In the genomic region with DNA sequence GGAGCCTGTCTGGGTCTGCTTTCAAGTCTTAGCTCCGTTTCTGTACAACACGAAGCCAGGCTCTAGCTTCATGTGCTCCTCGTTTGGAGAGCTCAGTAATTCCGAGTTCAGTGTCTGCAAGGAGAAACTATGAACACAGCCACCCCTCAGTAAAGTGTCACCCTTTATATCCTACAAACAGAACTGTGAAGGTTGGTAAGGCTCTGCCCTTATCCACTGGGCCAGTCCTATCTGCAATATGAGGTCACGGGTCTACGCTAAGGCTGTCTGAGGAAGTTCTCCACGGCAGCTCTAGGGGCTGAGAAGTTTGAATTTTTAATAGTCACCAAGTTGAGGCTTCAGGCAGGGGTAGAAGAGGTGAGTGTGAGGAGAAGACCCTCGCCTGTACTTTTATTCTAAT, we compare ENCODE assay signal across 30 mouse cellular contexts. TPM values are rescaled to one million over a fixed set of nuclear protein-coding genes. Genes with fewer than 3 reads are reported as not detected.
DNase-seq lines count a peak whose midpoint lies in the region; ATAC-seq and TF ChIP-seq lines count a peak whose summit lies in the region.
"Had no signal": no experiment of that assay in that cellular context is flagged by ENCODE, and none has a peak within 500 bp of the region (broad histone marks: within the 10 kb centered on the region; RNA-seq: fewer than 3 reads in every experiment).

No protein-coding gene starts in this region.

- no peak for TF ChIP-seq POLR2A in MEL (IDR thresholded peaks at IDR 0.05; ENCODE audit: control insufficient read depth in 1 of 2, insufficient read depth in 1 of 2, low read depth in 1 of 2, low read length in 2 of 2, poor library complexity in 1 of 2)

- TF ChIP-seq EP300 in MEL (IDR thresholded peaks at IDR 0.05; ENCODE audit: low read depth in 1 of 2, low read length in 2 of 2), result peak; percentile 35 to 41; a peak in 2 of 4 replicates

- DNase-seq in liver, result no peak
- peak; percentile 80 for DNase-seq in MEL (ENCODE audit: low read depth, low spot score)
- DNase-seq in layer of hippocampus, adult 18-20 months (ENCODE audit: low spot score in 2 of 2), result no peak
- DNase-seq: adrenal gland, postnatal 14 days; B cell, adult 2 months; cerebellum, adult 11 months; cerebellum, adult 9-11 months; gastrocnemius, postnatal 36 days; heart, postnatal 4 days; kidney, adult 8-10 months; kidney, postnatal 10 days; midbrain, embryonic 14.5 days; right cerebral cortex, adult 18-20 months had no signal

- H3K27me3 ChIP-seq in liver, embryonic 15.5 days, result no peaks in the 10 kb centered on the region
- H3K27me3 ChIP-seq in MEL (ENCODE audit: control insufficient read depth in 1 of 2, insufficient read depth in 2 of 2, low read length in 2 of 2), result no peaks in the 10 kb centered on the region
- no peaks in the 10 kb centered on the region for H3K27me3 ChIP-seq in hindbrain, embryonic 12.5 days
- H3K27me3 ChIP-seq: forebrain, embryonic 12.5 days; heart, embryonic 15.5 days; hindbrain, embryonic 15.5 days; intestine, embryonic 15.5 days; lung, embryonic 15.5 days; neural tube, embryonic 13.5 days had no signal

- 36% methylated on average over 8 of the region's 8 CpGs for WGBS in liver, embryonic 15.5 days (ENCODE audit: insufficient replicate concordance)
- 81% methylated on average over 8 of the region's 8 CpGs for WGBS in hindbrain, embryonic 12.5 days

- no peaks in the 10 kb centered on the region for H3K79me2 ChIP-seq in MEL (ENCODE audit: control insufficient read depth, insufficient read depth, low read length, poor library complexity)

- no peak for ATAC-seq in liver, embryonic 15.5 days (ENCODE audit: insufficient read depth)
- ATAC-seq in granulocyte monocyte progenitor cell, adult 5-6 weeks (replicated peaks; ENCODE audit: poor library complexity, severe bottlenecking), result peak; percentile 31
- peak; percentile 71 for ATAC-seq in megakaryocyte-erythroid progenitor cell, adult 5-6 weeks (replicated peaks; ENCODE audit: low FRiP score, low TSS enrichment, poor library complexity, severe bottlenecking)
- no peak for ATAC-seq in erythroid progenitor cell, adult 5-6 weeks (replicated peaks; ENCODE audit: low FRiP score, poor library complexity, severe bottlenecking)
- no peak for ATAC-seq in hindbrain, embryonic 12.5 days (ENCODE audit: low FRiP score)
- ATAC-seq: intestine, embryonic 15.5 days had no signal

- no peak overlapping the region for H3K4me3 ChIP-seq in liver, embryonic 15.5 days (replicated peaks)
- no peak overlapping the region for H3K4me3 ChIP-seq in MEL (ENCODE audit: control insufficient read depth in 1 of 2, insufficient read depth in 1 of 2, low read depth in 2 of 2, low read length in 2 of 2)
- no peak overlapping the region for H3K4me3 ChIP-seq in hindbrain, embryonic 12.5 days
- H3K4me3 ChIP-seq: forebrain, embryonic 12.5 days; heart, embryonic 15.5 days; hindbrain, embryonic 15.5 days; intestine, embryonic 15.5 days; layer of hippocampus, adult 2 months; limb, embryonic 10.5 days; lung, embryonic 15.5 days; neural tube, embryonic 13.5 days had no signal

- no peaks in the 10 kb centered on the region for H3K36me3 ChIP-seq in liver, embryonic 15.5 days (replicated peaks)
- H3K36me3 ChIP-seq in MEL (ENCODE audit: control insufficient read depth in 1 of 2, insufficient read depth in 2 of 2, low read length in 2 of 2), result peaks cover 0 to 26% of the 10 kb centered on the region in 2 experiments; a peak in 2 of 4 replicates
- H3K36me3 ChIP-seq in hindbrain, embryonic 12.5 days, result no peaks in the 10 kb centered on the region
- H3K36me3 ChIP-seq: forebrain, embryonic 12.5 days; heart, embryonic 15.5 days; hindbrain, embryonic 15.5 days; intestine, embryonic 15.5 days; limb, embryonic 10.5 days; lung, embryonic 15.5 days; neural tube, embryonic 13.5 days had no signal

- no peaks in the 10 kb centered on the region for H3K9me3 ChIP-seq in liver, embryonic 15.5 days (replicated peaks)
- H3K9me3 ChIP-seq in MEL (replicated peaks; ENCODE audit: insufficient read depth, low read length), result no peaks in the 10 kb centered on the region
- no peaks in the 10 kb centered on the region for H3K9me3 ChIP-seq in hindbrain, embryonic 12.5 days (replicated peaks)
- H3K9me3 ChIP-seq: forebrain, embryonic 12.5 days; heart, embryonic 15.5 days; hindbrain, embryonic 15.5 days; intestine, embryonic 15.5 days; limb, embryonic 10.5 days; lung, embryonic 15.5 days; neural tube, embryonic 13.5 days had no signal

- TF ChIP-seq RAD21 in MEL (IDR thresholded peaks at IDR 0.05; ENCODE audit: low read depth, low read length), result no peak

- H3K4me2 ChIP-seq in liver, embryonic 15.5 days, result no peak overlapping the region
- no peak overlapping the region for H3K4me2 ChIP-seq in hindbrain, embryonic 12.5 days (replicated peaks)
- H3K4me2 ChIP-seq: forebrain, embryonic 12.5 days; heart, embryonic 15.5 days; hindbrain, embryonic 15.5 days; intestine, embryonic 15.5 days; lung, embryonic 15.5 days; neural tube, embryonic 13.5 days had no signal

- H3K4me1 ChIP-seq in liver, embryonic 15.5 days (replicated peaks), result peaks cover 15% of the 10 kb centered on the region
- peaks cover 15 to 35% of the 10 kb centered on the region in 2 experiments for H3K4me1 ChIP-seq in MEL (ENCODE audit: control insufficient read depth in 1 of 2, insufficient read depth in 2 of 2, low read length in 2 of 2)
- peaks cover 6% of the 10 kb centered on the region for H3K4me1 ChIP-seq in hindbrain, embryonic 12.5 days
- H3K4me1 ChIP-seq: forebrain, embryonic 12.5 days had no signal

- H3K9ac ChIP-seq in liver, embryonic 15.5 days, result no peak overlapping the region
- peak overlapping the region; percentile 32; the same call in 1 of the 2 replicates for H3K9ac ChIP-seq in MEL (ENCODE audit: control insufficient read depth, low read depth, low read length, poor library complexity, severe bottlenecking)
- no peak overlapping the region for H3K9ac ChIP-seq in hindbrain, embryonic 12.5 days
- H3K9ac ChIP-seq: forebrain, embryonic 12.5 days; heart, embryonic 15.5 days; hindbrain, embryonic 15.5 days; intestine, embryonic 15.5 days; lung, embryonic 15.5 days; neural tube, embryonic 13.5 days had no signal

- no peak for TF ChIP-seq CTCF in MEL (IDR thresholded peaks at IDR 0.05 in 2 of 3, conservative IDR thresholded peaks at IDR 0.05 in 1 of 3; ENCODE audit: control insufficient read depth in 1 of 3, insufficient read depth in 1 of 3, low read depth in 2 of 3, low read length in 3 of 3, poor library complexity in 1 of 3, severe bottlenecking in 1 of 3)

- H3K27ac ChIP-seq in liver, embryonic 15.5 days (replicated peaks), result 0 out of 2 replicates have a peak overlapping the region, but pooled peaks have one; percentile 21
- peak overlapping the region; percentile 50; the same call in 1 of the 2 replicates for H3K27ac ChIP-seq in MEL (ENCODE audit: control insufficient read depth, low read depth, low read length)
- H3K27ac ChIP-seq in hindbrain, embryonic 12.5 days, result no peak overlapping the region
- H3K27ac ChIP-seq: forebrain, embryonic 12.5 days; heart, embryonic 15.5 days; hindbrain, embryonic 15.5 days; intestine, embryonic 15.5 days; layer of hippocampus, adult 2 months; limb, embryonic 10.5 days; lung, embryonic 15.5 days; macrophage; neural tube, embryonic 13.5 days had no signal

RNA-seq across cellular contexts. Expression of gene Rab27a, which starts 27.8 kb away (rescaled TPM):
- 6.6 and 7.5 TPM in 2 replicates for polyA plus RNA-seq in liver, embryonic 15.5 days (2015; fragmentation: Nextera tagmentation; extraction: Ambion mirVana)
- 8.6 and 8.8 TPM in 2 replicates for total RNA-seq in MEL (2012; rRNA removed)
- 10 to 100 TPM in 1 of 2 experiments, not detected in 1; 11.2 TPM for polyA plus RNA-seq in MEL (2012; ENCODE audit: insufficient read depth in 1 of 2, insufficient read length in 2 of 2, low read depth in 1 of 2, low replicate concordance in 2 of 2, missing spikeins in 1 of 2)
- 92.8 and 93.0 TPM in 2 replicates for total RNA-seq in granulocyte monocyte progenitor cell, adult 5-6 weeks (2014; fragmentation: Nextera tagmentation)
- total RNA-seq in granulocyte monocyte progenitor cell, adult 5-6 weeks (2017), result 171 and 187 TPM in 2 replicates
- total RNA-seq in megakaryocyte-erythroid progenitor cell, adult 5-6 weeks (2014; fragmentation: Nextera tagmentation), result 7.6 and 11.3 TPM in 2 replicates
- total RNA-seq in megakaryocyte-erythroid progenitor cell, adult 5-6 weeks (2017), result 9.8 and 17.4 TPM in 2 replicates
- total RNA-seq in layer of hippocampus, adult 18-20 months (2021), result 10 to 100 TPM; 12.2 to 15.4 TPM
- 10.5 and 12.3 TPM in 2 replicates for total RNA-seq in erythroid progenitor cell, adult 5-6 weeks (2015; ENCODE audit: low replicate concordance)
- 12.2 and 13.2 TPM in 2 replicates for total RNA-seq in erythroid progenitor cell, adult 5-6 weeks (2017; ENCODE audit: low replicate concordance)
- 2.9 and 4.3 TPM in 2 replicates for polyA plus RNA-seq in hindbrain, embryonic 12.5 days (2016; fragmentation: Nextera tagmentation; extraction: Ambion mirVana)

RNA-seq across cellular contexts. Expression of gene Khdc3, which starts 29.2 kb away (rescaled TPM):
- 0.05 TPM in 1 of 2 replicates, not detected in the other for polyA plus RNA-seq in liver, embryonic 15.5 days (2015; fragmentation: Nextera tagmentation; extraction: Ambion mirVana)
- total RNA-seq in MEL (2012; rRNA removed), result not detected in 2 replicates
- polyA plus RNA-seq in MEL (2012; ENCODE audit: insufficient read depth in 1 of 2, insufficient read length in 2 of 2, low read depth in 1 of 2, low replicate concordance in 2 of 2, missing spikeins in 1 of 2), result not detected
- 1.6 and 7.0 TPM in 2 replicates for total RNA-seq in granulocyte monocyte progenitor cell, adult 5-6 weeks (2014; fragmentation: Nextera tagmentation)
- total RNA-seq in granulocyte monocyte progenitor cell, adult 5-6 weeks (2017), result 1.8 TPM in 1 of 2 replicates, not detected in the other
- total RNA-seq in megakaryocyte-erythroid progenitor cell, adult 5-6 weeks (2014; fragmentation: Nextera tagmentation), result not detected in 2 replicates
- not detected in 2 replicates for total RNA-seq in megakaryocyte-erythroid progenitor cell, adult 5-6 weeks (2017)
- total RNA-seq in layer of hippocampus, adult 18-20 months (2021), result 1 to 10 TPM; 4.0 to 4.3 TPM
- total RNA-seq in erythroid progenitor cell, adult 5-6 weeks (2015; ENCODE audit: low replicate concordance), result not detected in 2 replicates
- not detected in 2 replicates for total RNA-seq in erythroid progenitor cell, adult 5-6 weeks (2017; ENCODE audit: low replicate concordance)
- 0.17 TPM in 1 of 2 replicates, not detected in the other for polyA plus RNA-seq in hindbrain, embryonic 12.5 days (2016; fragmentation: Nextera tagmentation; extraction: Ambion mirVana)
- total RNA-seq: gastrocnemius, postnatal 36 days; heart, adult 8-10 months; heart, postnatal 4 days; liver, adult 2 months had no signal
- polyA plus RNA-seq: embryonic facial prominence, embryonic 11.5 days; forebrain, embryonic 12.5 days; heart, embryonic 15.5 days; intestine, embryonic 15.5 days; limb, embryonic 10.5 days; liver, adult 2 months; lung, embryonic 15.5 days; macrophage; neural tube, embryonic 13.5 days had no signal

RNA-seq across cellular contexts. Expression of gene Gm20509, which starts 29.8 kb away (rescaled TPM):
- polyA plus RNA-seq in liver, embryonic 15.5 days (2015; fragmentation: Nextera tagmentation; extraction: Ambion mirVana), result not detected in 2 replicates
- not detected in 2 replicates for total RNA-seq in MEL (2012; rRNA removed)
- not detected for polyA plus RNA-seq in MEL (2012; ENCODE audit: insufficient read depth in 1 of 2, insufficient read length in 2 of 2, low read depth in 1 of 2, low replicate concordance in 2 of 2, missing spikeins in 1 of 2)
- total RNA-seq in granulocyte monocyte progenitor cell, adult 5-6 weeks (2014; fragmentation: Nextera tagmentation), result not detected in 2 replicates
- not detected in 2 replicates for total RNA-seq in granulocyte monocyte progenitor cell, adult 5-6 weeks (2017)
- total RNA-seq in megakaryocyte-erythroid progenitor cell, adult 5-6 weeks (2014; fragmentation: Nextera tagmentation), result not detected in 2 replicates
- total RNA-seq in megakaryocyte-erythroid progenitor cell, adult 5-6 weeks (2017), result not detected in 2 replicates
- total RNA-seq in layer of hippocampus, adult 18-20 months (2021), result 1 to 10 TPM; 1.0 to 1.1 TPM
- total RNA-seq in erythroid progenitor cell, adult 5-6 weeks (2015; ENCODE audit: low replicate concordance), result not detected in 2 replicates
- total RNA-seq in erythroid progenitor cell, adult 5-6 weeks (2017; ENCODE audit: low replicate concordance), result not detected in 2 replicates
- polyA plus RNA-seq in hindbrain, embryonic 12.5 days (2016; fragmentation: Nextera tagmentation; extraction: Ambion mirVana), result 0.27 TPM in 1 of 2 replicates, not detected in the other
- total RNA-seq: adrenal gland, postnatal 14 days; gastrocnemius, postnatal 36 days; heart, adult 8-10 months; heart, postnatal 4 days; liver, adult 2 months had no signal
- polyA plus RNA-seq: forebrain, embryonic 12.5 days; heart, embryonic 15.5 days; hindbrain, embryonic 15.5 days; limb, embryonic 10.5 days; liver, adult 2 months; lung, embryonic 15.5 days; macrophage; midbrain, embryonic 14.5 days; neural tube, embryonic 13.5 days had no signal

RNA-seq across cellular contexts. Expression of gene Pigb, which starts 32.2 kb away (rescaled TPM):
- 4.3 and 4.6 TPM in 2 replicates for polyA plus RNA-seq in liver, embryonic 15.5 days (2015; fragmentation: Nextera tagmentation; extraction: Ambion mirVana)
- 3.5 and 3.7 TPM in 2 replicates for total RNA-seq in MEL (2012; rRNA removed)
- 10 to 100 TPM in 1 of 2 experiments, not detected in 1; 12.0 TPM for polyA plus RNA-seq in MEL (2012; ENCODE audit: insufficient read depth in 1 of 2, insufficient read length in 2 of 2, low read depth in 1 of 2, low replicate concordance in 2 of 2, missing spikeins in 1 of 2)
- total RNA-seq in granulocyte monocyte progenitor cell, adult 5-6 weeks (2014; fragmentation: Nextera tagmentation), result 32.5 and 38.2 TPM in 2 replicates
- total RNA-seq in granulocyte monocyte progenitor cell, adult 5-6 weeks (2017), result 7.3 and 9.1 TPM in 2 replicates
- total RNA-seq in megakaryocyte-erythroid progenitor cell, adult 5-6 weeks (2014; fragmentation: Nextera tagmentation), result 22.7 and 28.2 TPM in 2 replicates
- 5.2 and 8.2 TPM in 2 replicates for total RNA-seq in megakaryocyte-erythroid progenitor cell, adult 5-6 weeks (2017)
- 10 to 100 TPM; 12.7 TPM for total RNA-seq in layer of hippocampus, adult 18-20 months (2021)
- 6.8 and 14.7 TPM in 2 replicates for total RNA-seq in erythroid progenitor cell, adult 5-6 weeks (2015; ENCODE audit: low replicate concordance)
- total RNA-seq in erythroid progenitor cell, adult 5-6 weeks (2017; ENCODE audit: low replicate concordance), result 0.83 and 1.0 TPM in 2 replicates
- polyA plus RNA-seq in hindbrain, embryonic 12.5 days (2016; fragmentation: Nextera tagmentation; extraction: Ambion mirVana), result 14.0 and 15.1 TPM in 2 replicates

RNA-seq across cellular contexts. Expression of gene Rsl24d1, which starts 40.8 kb away (rescaled TPM):
- 40.0 and 41.0 TPM in 2 replicates for polyA plus RNA-seq in liver, embryonic 15.5 days (2015; fragmentation: Nextera tagmentation; extraction: Ambion mirVana)
- 203 and 234 TPM in 2 replicates for total RNA-seq in MEL (2012; rRNA removed)
- 100 to 1,000 TPM in 1 of 2 experiments, not detected in 1; 195 TPM for polyA plus RNA-seq in MEL (2012; ENCODE audit: insufficient read depth in 1 of 2, insufficient read length in 2 of 2, low read depth in 1 of 2, low replicate concordance in 2 of 2, missing spikeins in 1 of 2)
- total RNA-seq in granulocyte monocyte progenitor cell, adult 5-6 weeks (2014; fragmentation: Nextera tagmentation), result 87.9 and 106 TPM in 2 replicates
- total RNA-seq in granulocyte monocyte progenitor cell, adult 5-6 weeks (2017), result 172 and 197 TPM in 2 replicates
- 103 and 110 TPM in 2 replicates for total RNA-seq in megakaryocyte-erythroid progenitor cell, adult 5-6 weeks (2014; fragmentation: Nextera tagmentation)
- total RNA-seq in megakaryocyte-erythroid progenitor cell, adult 5-6 weeks (2017), result 193 and 210 TPM in 2 replicates
- 10 to 100 TPM; 61.8 to 63.9 TPM for total RNA-seq in layer of hippocampus, adult 18-20 months (2021)
- total RNA-seq in erythroid progenitor cell, adult 5-6 weeks (2015; ENCODE audit: low replicate concordance), result 17.3 and 22.6 TPM in 2 replicates
- 24.1 and 42.3 TPM in 2 replicates for total RNA-seq in erythroid progenitor cell, adult 5-6 weeks (2017; ENCODE audit: low replicate concordance)
- polyA plus RNA-seq in hindbrain, embryonic 12.5 days (2016; fragmentation: Nextera tagmentation; extraction: Ambion mirVana), result 115 and 124 TPM in 2 replicates

Comparison
In these comparisons a context has a peak if more than half of its experiments do, and no peak if none do; other contexts are left out.
1. ATAC-seq: peak in granulocyte monocyte progenitor cell, adult 5-6 weeks (single experiment) and megakaryocyte-erythroid progenitor cell, adult 5-6 weeks (single experiment); none in liver, embryonic 15.5 days (single experiment), erythroid progenitor cell, adult 5-6 weeks (single experiment) and hindbrain, embryonic 12.5 days (single experiment).